Mouse (Mus musculus): Measurements from ENCODE around the gene Gm8300. TPM values are rescaled to one million over a fixed set of nuclear protein-coding genes. Genes with fewer than 3 reads are reported as not detected.
"Not testable (repeated sequence)": the region's sequence is repeated elsewhere in the genome, so short reads cannot be mapped to it uniquely, and the experiment has no call there.

Gm8300 gene
- polyA plus RNA-seq (2012; rRNA removed) (not detected in 2 replicates), polyA plus RNA-seq (2014; fragmentation: Nextera tagmentation; extraction: Ambion mirVana) (not detected in 2 replicates)

DNA sequence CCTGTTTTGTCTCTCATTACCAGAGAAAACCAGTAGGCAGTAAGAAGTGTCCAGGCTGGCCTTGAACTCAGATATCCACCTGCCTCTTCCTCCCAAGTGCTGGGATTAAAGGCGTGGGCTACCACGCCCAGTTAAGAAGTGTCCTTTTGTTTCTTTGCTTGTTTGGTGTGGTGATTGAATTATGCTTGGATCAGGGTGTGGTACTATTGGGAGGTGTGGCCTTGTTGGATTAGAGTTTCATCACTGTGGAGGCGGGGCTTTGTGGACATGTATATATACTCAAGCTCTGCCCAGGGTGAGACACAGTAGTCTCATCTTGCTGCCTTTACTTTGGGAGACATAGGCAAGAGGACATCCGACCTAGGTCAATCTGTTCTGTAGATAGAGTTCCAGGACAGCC, at the start of gene Gm8300:
Gm8300 (plus strand) TSS at position 301 of the 400 bp plus-strand sequence.
- DNase-seq (ENCODE audit: low read depth in 3 of 3, low spot score in 3 of 3); ATAC-seq (ENCODE audit: insufficient read depth): not testable (repeated sequence)
- WGBS (ENCODE audit: insufficient replicate concordance), result 61% methylated on average over 4 of the region's 4 CpGs

GRCm38 (mm10) chr12:87464678-87465297, 49.3 kb upstream of the Gm8300 start:
- Histone ChIP-seq H3K9me3 (ENCODE audit: control insufficient read depth, low read length) (no peaks in the 10 kb centered on the region), H3K4me2 (ENCODE audit: low read depth) (no peak overlapping the region), H3K27me3 (ENCODE audit: control insufficient read depth, insufficient read depth, low read length) (no peaks in the 10 kb centered on the region), H3K36me3 (replicated peaks; ENCODE audit: control insufficient read depth, insufficient read depth, low read depth) (peaks cover 64% of the 10 kb centered on the region), H3K27ac (no peak overlapping the region), H3K4me1 (replicated peaks; ENCODE audit: control insufficient read depth in 2 of 2, insufficient read depth in 2 of 2, low read length in 1 of 2) (peaks cover 4 to 8% of the 10 kb centered on the region in 2 experiments; a peak in 3 of 4 replicates), H3K9ac (replicated peaks) (no peak overlapping the region), H3K4me3 (ENCODE audit: insufficient read depth in 1 of 2, low read depth in 2 of 2, low read length in 2 of 2) (no peak overlapping the region)
- TF ChIP-seq EP300 (IDR thresholded peaks at IDR 0.05; ENCODE audit: low read depth), result no peak
- no peak for TF ChIP-seq CTCF (IDR thresholded peaks at IDR 0.05; ENCODE audit: low read depth)
- DNase-seq (ENCODE audit: low read depth in 3 of 3, low spot score in 3 of 3) (no peak), ATAC-seq (ENCODE audit: insufficient read depth) (peak; percentile 82)
- 47% methylated on average over 6 of the region's 6 CpGs for WGBS (ENCODE audit: insufficient replicate concordance)

More for the DNA sequence above, at the start of gene Gm8300:
- H3K4me1 ChIP-seq (replicated peaks; ENCODE audit: control insufficient read depth in 2 of 2, insufficient read depth in 2 of 2, low read length in 1 of 2); H3K4me2 ChIP-seq (ENCODE audit: low read depth); H3K9me3 ChIP-seq (ENCODE audit: control insufficient read depth, low read length); H3K4me3 ChIP-seq (ENCODE audit: insufficient read depth in 1 of 2, low read depth in 2 of 2, low read length in 2 of 2); H3K27me3 ChIP-seq (ENCODE audit: control insufficient read depth, insufficient read depth, low read length); H3K27ac ChIP-seq; H3K36me3 ChIP-seq (replicated peaks; ENCODE audit: control insufficient read depth, insufficient read depth, low read depth); H3K9ac ChIP-seq (replicated peaks): not testable (repeated sequence)

GRCm38 (mm10) chr12:87470263-87471136, 43.6 kb upstream of the Gm8300 start:
- H3K4me2 ChIP-seq (ENCODE audit: low read depth), result peak overlapping the region; percentile 73
- ATAC-seq (ENCODE audit: insufficient read depth) (no peak), DNase-seq (ENCODE audit: low read depth in 3 of 3, low spot score in 3 of 3) (no peak)
- peak overlapping the region; percentile 93 for H3K4me3 ChIP-seq (ENCODE audit: insufficient read depth in 1 of 2, low read depth in 2 of 2, low read length in 2 of 2)
- TF ChIP-seq EP300 (IDR thresholded peaks at IDR 0.05; ENCODE audit: low read depth) (no peak), CTCF (IDR thresholded peaks at IDR 0.05; ENCODE audit: low read depth) (no peak)
- H3K36me3 ChIP-seq (replicated peaks; ENCODE audit: control insufficient read depth, insufficient read depth, low read depth), result peaks cover 20% of the 10 kb centered on the region
- H3K4me1 ChIP-seq (replicated peaks; ENCODE audit: control insufficient read depth in 2 of 2, insufficient read depth in 2 of 2, low read length in 1 of 2), result peaks cover 9 to 13% of the 10 kb centered on the region in 2 experiments
- H3K9me3 ChIP-seq (ENCODE audit: control insufficient read depth, low read length), result no peaks in the 10 kb centered on the region
- no peaks in the 10 kb centered on the region for H3K27me3 ChIP-seq (ENCODE audit: control insufficient read depth, insufficient read depth, low read length)
- H3K27ac ChIP-seq, result no peak overlapping the region; the same call in 1 of the 2 replicates
- H3K9ac ChIP-seq (replicated peaks), result peak overlapping the region; percentile 97
- WGBS (ENCODE audit: insufficient replicate concordance), result 33% methylated on average over 7 of the region's 7 CpGs

- Histone ChIP-seq H3K4me1 (replicated peaks; ENCODE audit: control insufficient read depth in 2 of 2, insufficient read depth in 2 of 2, low read length in 1 of 2) (peaks cover 9 to 13% of the 10 kb centered on the region in 2 experiments), H3K9ac (replicated peaks) (peak overlapping the region; percentile 97), H3K27ac (peak overlapping the region; percentile 51), H3K9me3 (ENCODE audit: control insufficient read depth, low read length) (no peaks in the 10 kb centered on the region), H3K36me3 (replicated peaks; ENCODE audit: control insufficient read depth, insufficient read depth, low read depth) (peaks cover 17% of the 10 kb centered on the region), H3K27me3 (ENCODE audit: control insufficient read depth, insufficient read depth, low read length) (no peaks in the 10 kb centered on the region), H3K4me3 (ENCODE audit: insufficient read depth in 1 of 2, low read depth in 2 of 2, low read length in 2 of 2) (peak overlapping the region; percentile 93), H3K4me2 (ENCODE audit: low read depth) (peak overlapping the region; percentile 73)
- DNase-seq (ENCODE audit: low read depth in 3 of 3, low spot score in 3 of 3) (no peak), ATAC-seq (ENCODE audit: insufficient read depth) (no peak)
- under 1% methylated on average over 19 of the region's 19 CpGs for WGBS (ENCODE audit: insufficient replicate concordance)
- TF ChIP-seq EP300 (IDR thresholded peaks at IDR 0.05; ENCODE audit: low read depth), result no peak
- TF ChIP-seq CTCF (IDR thresholded peaks at IDR 0.05; ENCODE audit: low read depth), result no peak
Measured at GRCm38 (mm10) chr12:87471421-87471963, 42.6 kb upstream of the Gm8300 start.

All from liver, embryonic 14.5 days (tissue).